Mouse (Mus musculus): ENCODE results near the gene Cd68. TPM values are rescaled to one million over a fixed set of nuclear protein-coding genes. Genes with fewer than 3 reads are reported as not detected.
A peak's percentile ranks its signal among the peaks of the same experiment; 100 is the strongest.

The Cd68 gene
- polyA plus RNA-seq, 1 experiment from 2014 or later: 7.0 TPM

DNA sequence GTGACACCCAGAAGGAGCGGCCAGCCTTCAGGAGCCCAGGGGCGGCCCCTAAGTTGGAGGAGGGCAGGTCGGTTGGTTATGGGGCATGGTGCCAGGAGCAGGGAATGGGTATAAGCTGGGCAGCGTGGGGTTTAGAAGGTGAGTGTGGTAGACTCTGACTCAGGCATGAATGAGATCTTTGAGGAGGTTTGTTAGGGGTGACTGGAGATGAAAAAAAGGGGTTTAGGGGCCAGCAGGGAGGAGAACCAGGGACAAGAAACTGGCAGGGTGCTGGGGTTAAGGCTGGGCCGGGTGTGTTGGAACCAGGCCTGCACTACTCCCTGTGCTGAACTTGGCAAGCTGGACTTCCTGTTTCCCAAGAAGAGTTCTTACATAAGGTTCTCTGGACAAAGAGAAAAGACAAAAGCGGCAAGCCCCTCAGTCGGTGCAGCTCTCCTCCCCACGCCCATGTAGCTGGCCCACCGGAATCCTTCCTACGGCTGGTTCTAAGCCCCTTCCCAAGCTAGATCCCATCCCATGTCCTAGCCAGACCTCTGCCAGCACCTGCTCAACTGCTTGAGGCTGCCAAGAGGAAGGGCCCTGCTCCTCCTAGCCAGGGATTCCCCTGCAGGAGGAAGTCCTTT, 19.7 kb upstream of the Cd68 start, which contains the start of gene Tnfsf13:
Gene Tnfsf13 (minus strand): TSS at position 259 of the 623 bp plus-strand sequence.
- no peak within 1 kb of the TSS for H3K27ac ChIP-seq (ENCODE audit: low read depth, low read length)
- H3K27me3 ChIP-seq (ENCODE audit: control insufficient read depth, insufficient read depth, low read length): no peaks in the 10 kb centered on the region
- H3K36me3 ChIP-seq (ENCODE audit: control insufficient read depth, insufficient read depth, low read length): no peaks in the 10 kb centered on the region
- DNase-seq (ENCODE audit: low spot score, missing footprints) (peak; percentile 71), ATAC-seq (ENCODE audit: low FRiP score) (no peak)
- H3K4me3 ChIP-seq (ENCODE audit: low read depth, low read length): no peak within 1 kb of the TSS
- H3K9ac ChIP-seq (ENCODE audit: low read length): peak within 1 kb of the TSS; percentile 24; the same call in 1 of the 2 replicates
- WGBS: 72% methylated on average over 10 of the region's 10 CpGs
- H3K4me2 ChIP-seq: no peak within 1 kb of the TSS
- H3K9me3 ChIP-seq (ENCODE audit: control insufficient read depth, low read length): no peaks in the 10 kb centered on the region
- peaks cover 10% of the 10 kb centered on the region for H3K4me1 ChIP-seq (ENCODE audit: control insufficient read depth, insufficient read depth, low read length)

DNA sequence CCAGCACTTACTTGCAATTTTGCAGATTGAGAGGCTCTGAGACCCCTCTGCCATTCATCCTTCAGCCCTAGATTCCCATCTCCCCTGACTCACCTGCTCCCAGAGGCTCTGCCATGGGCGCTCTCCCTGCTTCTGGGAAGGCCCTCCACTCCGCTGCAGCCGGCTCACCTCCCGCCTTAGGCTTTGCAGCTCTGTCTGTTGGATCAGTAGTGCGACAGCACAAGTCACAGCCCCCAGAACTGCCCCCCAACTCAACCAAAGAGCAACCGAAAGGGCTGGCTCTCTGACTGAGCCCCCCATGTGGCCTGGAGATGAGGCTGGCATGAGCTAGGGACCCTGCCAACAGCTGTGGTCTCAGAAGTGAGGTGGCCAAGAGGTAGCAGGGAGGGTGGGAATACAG, 19.0 kb upstream of the Cd68 start:
- Histone ChIP-seq H3K27ac (ENCODE audit: low read depth, low read length) (no peak overlapping the region), H3K4me2 (no peak overlapping the region), H3K9ac (ENCODE audit: low read length) (no peak overlapping the region; the same call in 1 of the 2 replicates), H3K4me1 (ENCODE audit: control insufficient read depth, insufficient read depth, low read length) (peaks cover 16% of the 10 kb centered on the region), H3K27me3 (ENCODE audit: control insufficient read depth, insufficient read depth, low read length) (no peaks in the 10 kb centered on the region), H3K9me3 (ENCODE audit: control insufficient read depth, low read length) (no peaks in the 10 kb centered on the region), H3K36me3 (ENCODE audit: control insufficient read depth, insufficient read depth, low read length) (peaks cover 3% of the 10 kb centered on the region; the same call in 1 of the 2 replicates), H3K4me3 (ENCODE audit: low read depth, low read length) (no peak overlapping the region)
- ATAC-seq (ENCODE audit: low FRiP score) (no peak), DNase-seq (ENCODE audit: low spot score, missing footprints) (peak; percentile 59)
- 77% methylated on average over 6 of the region's 6 CpGs for WGBS

DNA sequence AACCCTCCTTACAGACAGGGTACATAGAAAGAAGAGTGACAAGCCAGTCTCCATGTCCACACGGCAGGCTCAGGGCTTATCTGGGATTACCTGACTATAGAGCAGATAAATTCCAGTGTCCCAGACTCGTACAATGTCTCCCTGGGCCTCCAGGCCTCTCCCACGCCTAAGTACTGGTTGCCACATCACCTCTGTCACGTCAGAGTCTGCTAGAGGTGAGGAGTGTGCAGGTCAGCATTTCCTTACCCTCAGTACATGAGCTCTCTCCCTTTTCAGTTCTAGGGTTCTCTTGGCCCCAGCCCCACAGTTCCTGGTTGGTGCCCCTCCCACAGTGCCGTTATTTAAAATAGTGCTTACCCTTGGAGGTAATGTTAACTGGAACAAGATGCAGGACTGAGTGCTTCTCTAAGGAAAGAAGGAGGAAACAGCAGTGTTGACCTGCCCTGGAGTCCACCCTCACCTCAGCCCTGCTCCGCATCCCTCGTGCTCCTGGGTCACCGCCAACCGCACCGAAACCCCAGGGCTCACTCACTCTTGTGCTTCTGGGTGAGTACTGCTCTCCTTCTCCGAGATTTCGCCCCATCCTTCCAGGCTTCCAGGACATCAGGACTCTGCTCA, 18.3 kb upstream of the Cd68 start:
- WGBS: 85% methylated on average over 12 of the region's 12 CpGs
- Histone ChIP-seq H3K4me2 (no peak overlapping the region), H3K27ac (ENCODE audit: low read depth, low read length) (no peak overlapping the region), H3K27me3 (ENCODE audit: control insufficient read depth, insufficient read depth, low read length) (no peaks in the 10 kb centered on the region), H3K9me3 (ENCODE audit: control insufficient read depth, low read length) (no peaks in the 10 kb centered on the region), H3K4me1 (ENCODE audit: control insufficient read depth, insufficient read depth, low read length) (peaks cover 16% of the 10 kb centered on the region), H3K36me3 (ENCODE audit: control insufficient read depth, insufficient read depth, low read length) (peaks cover 6% of the 10 kb centered on the region; the same call in 1 of the 2 replicates), H3K4me3 (ENCODE audit: low read depth, low read length) (no peak overlapping the region), H3K9ac (ENCODE audit: low read length) (no peak overlapping the region; the same call in 1 of the 2 replicates)
- peak; percentile 79 for DNase-seq (ENCODE audit: low spot score, missing footprints)
- ATAC-seq (ENCODE audit: low FRiP score): no peak

DNA sequence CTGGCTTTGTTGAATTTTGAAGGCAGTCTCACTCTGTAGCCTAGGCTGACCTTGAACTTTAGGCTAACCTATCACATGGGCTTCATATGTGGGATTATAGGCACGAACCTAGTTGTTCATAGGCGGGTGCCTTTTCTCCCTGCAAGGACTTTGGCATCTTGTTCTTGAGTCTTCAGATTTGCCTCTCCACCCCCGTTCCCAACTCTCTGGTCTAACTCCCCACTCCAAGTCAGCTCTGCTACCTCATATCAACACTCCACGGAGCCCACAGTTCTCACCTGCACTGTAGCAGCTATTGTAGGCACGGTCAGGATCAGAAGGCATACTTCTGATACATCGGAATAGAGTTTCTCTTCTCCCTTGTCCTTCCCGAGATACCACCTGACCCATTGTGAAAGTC, 17.6 kb upstream of the Cd68 start:
- ATAC-seq (ENCODE audit: low FRiP score) (no peak), DNase-seq (ENCODE audit: low spot score, missing footprints) (peak; percentile 68)
- no peak overlapping the region for H3K4me2 ChIP-seq
- no peak overlapping the region for H3K27ac ChIP-seq (ENCODE audit: low read depth, low read length)
- peaks cover 16% of the 10 kb centered on the region for H3K4me1 ChIP-seq (ENCODE audit: control insufficient read depth, insufficient read depth, low read length)
- H3K36me3 ChIP-seq (ENCODE audit: control insufficient read depth, insufficient read depth, low read length): peaks cover 6% of the 10 kb centered on the region; the same call in 1 of the 2 replicates
- H3K9ac ChIP-seq (ENCODE audit: low read length): no peak overlapping the region
- no peak overlapping the region for H3K4me3 ChIP-seq (ENCODE audit: low read depth, low read length)
- 81% methylated on average over 7 of the region's 7 CpGs for WGBS
- no peaks in the 10 kb centered on the region for H3K9me3 ChIP-seq (ENCODE audit: control insufficient read depth, low read length)
- H3K27me3 ChIP-seq (ENCODE audit: control insufficient read depth, insufficient read depth, low read length): no peaks in the 10 kb centered on the region

DNA sequence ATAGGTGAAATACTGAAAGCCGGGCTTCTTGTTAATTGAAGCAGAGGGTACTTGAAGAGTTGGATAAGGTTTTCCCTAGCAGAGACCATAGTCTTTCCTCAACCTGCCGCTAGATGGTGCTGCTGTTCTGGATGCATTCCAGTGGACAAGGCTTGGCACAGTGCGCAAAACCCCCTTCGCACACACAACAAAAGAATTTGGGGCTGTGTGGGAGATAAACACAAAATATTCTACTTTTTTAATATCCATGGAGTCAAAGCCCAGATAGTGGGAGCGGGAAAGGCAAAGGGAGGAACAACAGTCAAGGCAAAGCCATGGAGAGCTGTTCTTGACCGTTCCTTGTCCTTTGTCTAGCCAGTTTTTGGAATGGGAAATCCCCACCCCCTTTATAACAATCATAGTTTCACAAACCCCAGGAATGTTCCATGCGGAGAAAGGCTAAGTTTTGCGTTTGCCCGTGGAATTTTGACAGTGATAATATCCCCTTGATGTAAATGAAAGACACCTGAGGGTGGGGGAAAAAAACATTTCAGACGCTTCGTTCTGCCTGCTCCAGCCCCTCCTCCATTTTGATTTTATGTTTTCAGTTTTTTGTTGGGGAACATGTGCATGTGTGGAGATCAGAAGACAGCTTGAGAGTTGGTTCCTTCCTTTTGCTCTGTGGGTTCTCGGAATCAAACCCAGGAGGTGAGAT, 17.0 kb upstream of the Cd68 start:
- Histone ChIP-seq H3K27ac (ENCODE audit: low read depth, low read length) (no peak overlapping the region), H3K4me3 (ENCODE audit: low read depth, low read length) (no peak overlapping the region), H3K36me3 (ENCODE audit: control insufficient read depth, insufficient read depth, low read length) (peaks cover 6% of the 10 kb centered on the region; the same call in 1 of the 2 replicates), H3K9me3 (ENCODE audit: control insufficient read depth, low read length) (no peaks in the 10 kb centered on the region), H3K27me3 (ENCODE audit: control insufficient read depth, insufficient read depth, low read length) (no peaks in the 10 kb centered on the region), H3K4me2 (peak overlapping the region; percentile 25; the same call in 1 of the 2 replicates), H3K4me1 (ENCODE audit: control insufficient read depth, insufficient read depth, low read length) (peaks cover 16% of the 10 kb centered on the region), H3K9ac (ENCODE audit: low read length) (peak overlapping the region; percentile 50)
- WGBS: 29% methylated on average over 12 of the region's 12 CpGs
- ATAC-seq (ENCODE audit: low FRiP score) (peak; percentile 41; the same call in 1 of the 2 replicates), DNase-seq (ENCODE audit: low spot score, missing footprints) (peak; percentile 98)

DNA sequence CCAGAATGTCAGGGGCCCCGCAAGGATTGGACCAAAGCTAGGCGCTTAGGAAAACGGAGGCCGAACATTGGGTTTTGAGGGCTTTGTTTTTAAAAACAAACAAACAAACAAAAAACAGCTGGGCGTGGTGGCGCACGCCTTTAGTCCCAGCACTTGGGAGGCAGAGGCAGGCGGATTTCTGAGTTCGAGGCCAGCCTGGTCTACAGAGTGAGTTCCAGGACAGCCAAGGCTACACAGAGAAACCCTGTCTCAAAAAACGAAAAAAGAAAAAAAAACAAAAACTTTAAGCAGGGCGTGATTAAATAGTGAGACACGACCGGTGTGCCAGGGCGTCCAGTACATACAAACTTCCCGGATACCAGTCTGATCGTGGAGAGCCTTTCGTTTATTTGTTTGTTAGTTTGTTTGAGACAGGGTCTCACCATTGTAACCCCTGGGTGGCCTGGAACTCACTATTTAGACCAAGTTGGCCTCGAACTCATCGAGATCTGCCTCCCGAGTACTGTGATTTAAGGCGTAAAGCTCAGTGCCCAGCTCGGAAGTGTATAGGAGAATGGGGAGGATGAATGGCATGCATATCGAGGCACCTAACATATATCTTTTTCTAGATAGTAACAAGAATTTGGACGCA, 16.4 kb upstream of the Cd68 start:
- WGBS: 30% methylated on average over 24 of the region's 24 CpGs
- Histone ChIP-seq H3K4me2 (peak overlapping the region; percentile 93), H3K36me3 (ENCODE audit: control insufficient read depth, insufficient read depth, low read length) (peaks cover 6% of the 10 kb centered on the region; the same call in 1 of the 2 replicates), H3K9ac (ENCODE audit: low read length) (peak overlapping the region; percentile 88), H3K27ac (ENCODE audit: low read depth, low read length) (peak overlapping the region; percentile 77), H3K9me3 (ENCODE audit: control insufficient read depth, low read length) (no peaks in the 10 kb centered on the region), H3K27me3 (ENCODE audit: control insufficient read depth, insufficient read depth, low read length) (no peaks in the 10 kb centered on the region), H3K4me3 (ENCODE audit: low read depth, low read length) (peak overlapping the region; percentile 84), H3K4me1 (ENCODE audit: control insufficient read depth, insufficient read depth, low read length) (peaks cover 16% of the 10 kb centered on the region)
- peak; percentile 35 for ATAC-seq (ENCODE audit: low FRiP score)
- DNase-seq (ENCODE audit: low spot score, missing footprints): peak; percentile 97

DNA sequence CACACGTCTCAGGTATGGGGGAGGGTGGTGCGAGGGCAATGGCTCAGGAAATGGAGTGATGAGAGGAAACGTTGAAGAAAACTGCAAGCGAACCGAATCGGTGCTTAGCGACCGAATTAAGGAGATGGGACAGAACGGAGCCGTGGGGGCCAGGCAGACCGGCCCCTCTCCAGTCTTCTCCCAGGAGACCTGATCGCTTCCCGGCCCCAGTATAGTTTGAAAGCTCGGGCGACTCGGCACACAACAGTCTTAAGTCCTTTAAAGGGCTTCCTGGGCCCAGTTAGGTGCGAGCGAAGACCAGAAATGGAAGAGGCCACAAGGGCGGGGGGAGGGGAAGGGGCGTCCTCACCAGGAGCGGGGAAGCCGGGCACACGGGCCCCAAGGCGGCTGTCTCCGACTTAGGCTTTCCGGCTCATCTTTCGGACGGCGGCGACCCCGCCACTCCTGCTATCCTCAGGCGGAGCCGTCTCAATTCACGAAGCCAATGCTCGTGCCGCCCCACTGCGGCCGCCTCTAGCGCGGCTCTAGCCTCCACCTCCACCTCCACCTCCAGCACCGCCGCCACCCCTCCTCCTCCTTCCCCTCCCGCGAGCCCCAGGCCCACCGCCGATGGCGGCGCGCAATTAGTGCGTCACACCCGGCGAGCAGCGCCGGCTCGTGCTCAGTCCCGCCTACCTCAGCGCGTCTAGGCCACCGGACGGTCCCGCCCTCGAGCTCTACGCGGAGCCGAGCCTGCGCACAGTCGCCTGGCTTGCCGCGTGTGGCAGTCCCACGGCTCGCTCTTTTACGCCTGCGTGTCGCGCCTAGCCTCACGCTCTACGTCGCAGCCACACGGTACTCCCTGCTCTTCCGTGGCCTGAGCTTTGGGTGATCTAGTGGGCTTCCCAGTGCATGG, 15.6 kb upstream of the Cd68 start, which contains the start of gene Senp3:
Gene Senp3 (minus strand): TSS at position 771 of the 895 bp plus-strand sequence.
- H3K27ac ChIP-seq (ENCODE audit: low read depth, low read length): peak within 1 kb of the TSS; percentile 77
- peaks cover 16% of the 10 kb centered on the region for H3K4me1 ChIP-seq (ENCODE audit: control insufficient read depth, insufficient read depth, low read length)
- peak; percentile 95 for ATAC-seq (ENCODE audit: low FRiP score)
- peaks cover 9% of the 10 kb centered on the region for H3K36me3 ChIP-seq (ENCODE audit: control insufficient read depth, insufficient read depth, low read length)
- 1% methylated on average over 78 of the region's 80 CpGs for WGBS
- no peaks in the 10 kb centered on the region for H3K27me3 ChIP-seq (ENCODE audit: control insufficient read depth, insufficient read depth, low read length)
- H3K9ac ChIP-seq (ENCODE audit: low read length): peak within 1 kb of the TSS; percentile 88
- peak; percentile 100 for DNase-seq (ENCODE audit: low spot score, missing footprints)
- peak within 1 kb of the TSS; percentile 84 for H3K4me3 ChIP-seq (ENCODE audit: low read depth, low read length)
- H3K4me2 ChIP-seq: peak within 1 kb of the TSS; percentile 93
- H3K9me3 ChIP-seq (ENCODE audit: control insufficient read depth, low read length): no peaks in the 10 kb centered on the region

Measured in midbrain, embryonic 11.5 days (tissue).